In genomic region chr16:67436301-67436700, GRCm38 (mm10) we compare ENCODE assay signal across 28 mouse cellular contexts.
DNase-seq lines count a peak whose midpoint lies in the region; ATAC-seq and TF ChIP-seq lines count a peak whose summit lies in the region.
"Had no signal": no experiment of that assay in that cellular context is flagged by ENCODE, and none has a peak within 500 bp of the region (broad histone marks: within the 10 kb centered on the region; RNA-seq: fewer than 3 reads in every experiment).

No protein-coding gene starts in this region.

- DNase-seq in embryonic facial prominence, embryonic 14.5 days (ENCODE audit: low spot score), result peak; percentile 7
- DNase-seq in embryonic facial prominence, embryonic 10.5 days (ENCODE audit: low spot score), result no peak
- DNase-seq in forebrain, embryonic 14.5 days (ENCODE audit: low spot score), result peak; percentile 52
- DNase-seq in forebrain, embryonic 11.5 days (ENCODE audit: low spot score), result no peak
- no peak for DNase-seq in stomach, postnatal 0 days (ENCODE audit: low spot score)
- no peak for DNase-seq in kidney, postnatal 10 days
- no peak for DNase-seq in embryo, embryonic 11 days
- DNase-seq: adrenal gland, postnatal 10 days; adrenal gland, postnatal 36 days; cerebellum, adult 11-12 months; cerebellum, adult 8-10 months; cerebellum, postnatal 10 days; cerebellum, postnatal 36 days; gastrocnemius, postnatal 10 days; gastrocnemius, postnatal 36 days; heart, adult 2 months; heart, postnatal 14 days; heart, postnatal 4 days; kidney, adult 18-20 months had no signal

- TF ChIP-seq CTCF in stomach, postnatal 0 days (IDR thresholded peaks at IDR 0.05; ENCODE audit: low read depth), result no peak

- H3K27me3 ChIP-seq in embryonic facial prominence, embryonic 14.5 days (replicated peaks; ENCODE audit: control insufficient read depth, insufficient read depth, low read length), result no peaks in the 10 kb centered on the region
- H3K27me3 ChIP-seq in embryonic facial prominence, embryonic 10.5 days (replicated peaks; ENCODE audit: low read depth, poor library complexity, severe bottlenecking), result no peaks in the 10 kb centered on the region
- H3K27me3 ChIP-seq in forebrain, embryonic 14.5 days (replicated peaks; ENCODE audit: control insufficient read depth, insufficient read depth, low read length), result no peaks in the 10 kb centered on the region
- H3K27me3 ChIP-seq in forebrain, embryonic 11.5 days (ENCODE audit: control insufficient read depth, insufficient read depth, low read length), result no peaks in the 10 kb centered on the region
- H3K27me3 ChIP-seq in stomach, embryonic 16.5 days (ENCODE audit: control insufficient read depth, insufficient read depth, low read length), result no peaks in the 10 kb centered on the region
- H3K27me3 ChIP-seq in stomach, postnatal 0 days (ENCODE audit: control insufficient read depth, insufficient read depth, low read length), result no peaks in the 10 kb centered on the region
- H3K27me3 ChIP-seq: embryonic facial prominence, embryonic 12.5 days; heart, embryonic 13.5 days had no signal

- no peak overlapping the region for H3K9ac ChIP-seq in embryonic facial prominence, embryonic 14.5 days (ENCODE audit: low read depth, low read length)
- H3K9ac ChIP-seq in forebrain, embryonic 14.5 days (ENCODE audit: low read length), result no peak overlapping the region
- H3K9ac ChIP-seq in forebrain, embryonic 11.5 days (ENCODE audit: low read length), result no peak overlapping the region
- no peak overlapping the region for H3K9ac ChIP-seq in stomach, embryonic 16.5 days (ENCODE audit: low read length)
- H3K9ac ChIP-seq in stomach, postnatal 0 days (ENCODE audit: low read length), result no peak overlapping the region
- H3K9ac ChIP-seq: embryonic facial prominence, embryonic 12.5 days; heart, embryonic 13.5 days; hindbrain, embryonic 14.5 days had no signal

- ATAC-seq in embryonic facial prominence, embryonic 14.5 days (ENCODE audit: low read depth), result peak; percentile 76; the same call in 1 of the 2 replicates
- peak; percentile 50 for ATAC-seq in forebrain, embryonic 14.5 days
- ATAC-seq in forebrain, embryonic 11.5 days (replicated peaks; ENCODE audit: low FRiP score), result no peak; the same call in 1 of the 2 replicates
- ATAC-seq in stomach, embryonic 16.5 days (ENCODE audit: insufficient read depth, low FRiP score), result 0 out of 2 replicates have a peak, but pooled peaks have one; percentile 3
- ATAC-seq in stomach, postnatal 0 days (ENCODE audit: low FRiP score, low TSS enrichment), result no peak
- ATAC-seq: hindbrain, postnatal 0 days; inflammation-experienced regulatory T-cells, adult 6 months; intestine, embryonic 16.5 days had no signal

- WGBS in embryonic facial prominence, embryonic 14.5 days, result 73% methylated on average over 4 of the region's 4 CpGs
- WGBS in embryonic facial prominence, embryonic 10.5 days, result 74% methylated on average over 4 of the region's 4 CpGs
- WGBS in forebrain, embryonic 14.5 days, result 27% methylated on average over 4 of the region's 4 CpGs
- 53% methylated on average over 4 of the region's 4 CpGs for WGBS in forebrain, embryonic 11.5 days
- WGBS in stomach, embryonic 16.5 days, result 75% methylated on average over 4 of the region's 4 CpGs
- WGBS in stomach, postnatal 0 days, result 56% methylated on average over 4 of the region's 4 CpGs

- no peaks in the 10 kb centered on the region for H3K9me3 ChIP-seq in embryonic facial prominence, embryonic 14.5 days (ENCODE audit: control insufficient read depth, low read length)
- no peaks in the 10 kb centered on the region for H3K9me3 ChIP-seq in embryonic facial prominence, embryonic 10.5 days
- no peaks in the 10 kb centered on the region for H3K9me3 ChIP-seq in forebrain, embryonic 14.5 days (replicated peaks; ENCODE audit: control insufficient read depth, low read length)
- H3K9me3 ChIP-seq in forebrain, embryonic 11.5 days (ENCODE audit: control insufficient read depth, low read length), result no peaks in the 10 kb centered on the region
- no peaks in the 10 kb centered on the region for H3K9me3 ChIP-seq in stomach, embryonic 16.5 days (replicated peaks; ENCODE audit: control insufficient read depth, low read length)
- no peaks in the 10 kb centered on the region for H3K9me3 ChIP-seq in stomach, postnatal 0 days (ENCODE audit: control insufficient read depth, low read length)
- H3K9me3 ChIP-seq: embryonic facial prominence, embryonic 12.5 days; heart, embryonic 10.5 days; heart, embryonic 13.5 days had no signal

- H3K4me3 ChIP-seq in embryonic facial prominence, embryonic 14.5 days (ENCODE audit: low read depth, low read length), result no peak overlapping the region
- no peak overlapping the region for H3K4me3 ChIP-seq in embryonic facial prominence, embryonic 10.5 days
- no peak overlapping the region for H3K4me3 ChIP-seq in forebrain, embryonic 14.5 days (ENCODE audit: low read depth, low read length)
- no peak overlapping the region for H3K4me3 ChIP-seq in forebrain, embryonic 11.5 days (ENCODE audit: low read depth, low read length)
- H3K4me3 ChIP-seq in stomach, embryonic 16.5 days (replicated peaks; ENCODE audit: low read length), result no peak overlapping the region
- H3K4me3 ChIP-seq in stomach, postnatal 0 days (ENCODE audit: low read depth, low read length), result no peak overlapping the region
- H3K4me3 ChIP-seq: embryonic facial prominence, embryonic 12.5 days; erythroblast, embryonic 14.5 days; heart, adult 2 months; heart, embryonic 10.5 days; heart, embryonic 13.5 days had no signal

- TF ChIP-seq EP300 in stomach, postnatal 0 days (optimal IDR thresholded peaks at IDR 0.05), result no peak

- no peaks in the 10 kb centered on the region for H3K4me1 ChIP-seq in embryonic facial prominence, embryonic 14.5 days (ENCODE audit: control insufficient read depth, insufficient read depth, low read length)
- H3K4me1 ChIP-seq in embryonic facial prominence, embryonic 10.5 days, result no peaks in the 10 kb centered on the region
- H3K4me1 ChIP-seq in forebrain, embryonic 14.5 days (ENCODE audit: control insufficient read depth, insufficient read depth, low read length), result no peaks in the 10 kb centered on the region
- no peaks in the 10 kb centered on the region for H3K4me1 ChIP-seq in forebrain, embryonic 11.5 days (replicated peaks; ENCODE audit: control insufficient read depth, insufficient read depth, low read length)
- no peaks in the 10 kb centered on the region for H3K4me1 ChIP-seq in stomach, embryonic 16.5 days (ENCODE audit: control insufficient read depth, insufficient read depth, low read length)
- no peaks in the 10 kb centered on the region for H3K4me1 ChIP-seq in stomach, postnatal 0 days (replicated peaks; ENCODE audit: control insufficient read depth, insufficient read depth)
- H3K4me1 ChIP-seq: embryonic facial prominence, embryonic 12.5 days; heart, embryonic 10.5 days; heart, embryonic 13.5 days had no signal

- H3K4me2 ChIP-seq in embryonic facial prominence, embryonic 14.5 days (ENCODE audit: low read depth, low read length), result no peak overlapping the region
- H3K4me2 ChIP-seq in forebrain, embryonic 14.5 days (ENCODE audit: low read length), result no peak overlapping the region
- H3K4me2 ChIP-seq in forebrain, embryonic 11.5 days (ENCODE audit: low read depth, low read length, severe bottlenecking), result no peak overlapping the region
- H3K4me2 ChIP-seq in stomach, embryonic 16.5 days (ENCODE audit: low read depth, low read length), result no peak overlapping the region
- no peak overlapping the region for H3K4me2 ChIP-seq in stomach, postnatal 0 days (replicated peaks; ENCODE audit: low read depth)
- H3K4me2 ChIP-seq: embryonic facial prominence, embryonic 12.5 days; heart, embryonic 13.5 days; hindbrain, embryonic 14.5 days had no signal

- H3K27ac ChIP-seq in embryonic facial prominence, embryonic 14.5 days (replicated peaks; ENCODE audit: low read depth, low read length), result no peak overlapping the region
- H3K27ac ChIP-seq in embryonic facial prominence, embryonic 10.5 days (replicated peaks), result no peak overlapping the region
- H3K27ac ChIP-seq in forebrain, embryonic 14.5 days (ENCODE audit: low read depth, low read length), result no peak overlapping the region
- no peak overlapping the region for H3K27ac ChIP-seq in forebrain, embryonic 11.5 days (ENCODE audit: low read depth, low read length)
- no peak overlapping the region for H3K27ac ChIP-seq in stomach, embryonic 16.5 days (ENCODE audit: low read length)
- no peak overlapping the region for H3K27ac ChIP-seq in stomach, postnatal 0 days (replicated peaks)
- H3K27ac ChIP-seq: embryonic facial prominence, embryonic 12.5 days; heart, adult 2 months; heart, embryonic 10.5 days; heart, embryonic 13.5 days; hindbrain, embryonic 14.5 days; hindbrain, postnatal 0 days had no signal

- H3K36me3 ChIP-seq in embryonic facial prominence, embryonic 14.5 days (ENCODE audit: control insufficient read depth, insufficient read depth, low read length), result no peaks in the 10 kb centered on the region
- H3K36me3 ChIP-seq in embryonic facial prominence, embryonic 10.5 days (replicated peaks), result no peaks in the 10 kb centered on the region
- H3K36me3 ChIP-seq in forebrain, embryonic 14.5 days (ENCODE audit: control insufficient read depth, insufficient read depth, low read length), result no peaks in the 10 kb centered on the region
- H3K36me3 ChIP-seq in forebrain, embryonic 11.5 days (ENCODE audit: control insufficient read depth, insufficient read depth, low read length), result no peaks in the 10 kb centered on the region
- H3K36me3 ChIP-seq in stomach, embryonic 16.5 days (ENCODE audit: control insufficient read depth, insufficient read depth, low read length), result no peaks in the 10 kb centered on the region
- no peaks in the 10 kb centered on the region for H3K36me3 ChIP-seq in stomach, postnatal 0 days (ENCODE audit: control insufficient read depth, insufficient read depth, low read length)
- H3K36me3 ChIP-seq: embryonic facial prominence, embryonic 12.5 days; heart, embryonic 10.5 days; heart, embryonic 13.5 days had no signal

Comparison
In these comparisons a context has a peak if more than half of its experiments do, and no peak if none do; other contexts are left out.
1. ATAC-seq: peak in embryonic facial prominence, embryonic 14.5 days (single experiment), forebrain, embryonic 14.5 days (single experiment) and stomach, embryonic 16.5 days (single experiment); none in forebrain, embryonic 11.5 days (single experiment) and stomach, postnatal 0 days (single experiment).
2. DNase-seq: peak in embryonic facial prominence, embryonic 14.5 days (single experiment) and forebrain, embryonic 14.5 days (single experiment); none in embryonic facial prominence, embryonic 10.5 days (single experiment), forebrain, embryonic 11.5 days (single experiment), stomach, postnatal 0 days (single experiment), kidney, postnatal 10 days (single experiment) and embryo, embryonic 11 days (single experiment).